Mouse (Mus musculus) lung, postnatal 10 days (tissue): ENCODE results near the gene Acvr1b.

Source experiments
- DNase-seq: peaks from one replicate; pipeline ENCODE4 v3.0.0; 2021

Gene Acvr1b

GRCm38 (mm10) chr15:101146100-101146965 lies 27.5 kb upstream of the Acvr1b start:
- peak; percentile 58 for DNase-seq

GRCm38 (mm10) chr15:101147115-101147909 lies 26.6 kb upstream of the Acvr1b start:
- peak; percentile 51 for DNase-seq

GRCm38 (mm10) chr15:101147910-101148273 lies 26.0 kb upstream of the Acvr1b start:
- peak; percentile 84 for DNase-seq

- no peak for DNase-seq
Measured at GRCm38 (mm10) chr15:101148604-101149003, 25.3 kb upstream of the Acvr1b start.

GRCm38 (mm10) chr15:101151409-101152261 lies 22.2 kb upstream of the Acvr1b start:
- DNase-seq, result no peak

- DNase-seq, result no peak
Measured at GRCm38 (mm10) chr15:101154700-101155616, 18.9 kb upstream of the Acvr1b start.

GRCm38 (mm10) chr15:101160128-101160527 lies 13.7 kb upstream of the Acvr1b start:
- no peak for DNase-seq

- DNase-seq, result no peak
Measured at GRCm38 (mm10) chr15:101160591-101160990, 13.3 kb upstream of the Acvr1b start.

- no peak for DNase-seq
Measured at GRCm38 (mm10) chr15:101161534-101161933, 12.3 kb upstream of the Acvr1b start.

GRCm38 (mm10) chr15:101163056-101163458 lies 10.8 kb upstream of the Acvr1b start:
- DNase-seq, result peak; percentile 74

- peak; percentile 52 for DNase-seq
Measured at GRCm38 (mm10) chr15:101163854-101164253, 10.0 kb upstream of the Acvr1b start.

- no peak for DNase-seq
Measured at GRCm38 (mm10) chr15:101164291-101164690, 9.6 kb upstream of the Acvr1b start.

GRCm38 (mm10) chr15:101165658-101166437 lies 8.0 kb upstream of the Acvr1b start:
- DNase-seq, result no peak

- DNase-seq, result no peak
Measured at GRCm38 (mm10) chr15:101167553-101167952, 6.3 kb upstream of the Acvr1b start.

GRCm38 (mm10) chr15:101169910-101170309 lies 4.0 kb upstream of the Acvr1b start:
- DNase-seq, result no peak

- no peak for DNase-seq
Measured at GRCm38 (mm10) chr15:101170413-101170980, 3.4 kb upstream of the Acvr1b start.

- DNase-seq, result no peak
Measured at GRCm38 (mm10) chr15:101171272-101171671, 2.6 kb upstream of the Acvr1b start.

GRCm38 (mm10) chr15:101172016-101172415 lies 1.9 kb upstream of the Acvr1b start:
- DNase-seq, result no peak

GRCm38 (mm10) chr15:101174294-101175130 lies 645 bp downstream of the Acvr1b start:
- DNase-seq, result peak; percentile 44

GRCm38 (mm10) chr15:101175131-101175460 lies 1.2 kb downstream of the Acvr1b start:
- DNase-seq, result no peak
